Mouse (Mus musculus) spleen, postnatal 14 days (tissue): ENCODE measurements around the gene Treml1.
"Not testable (repeated sequence)": the region's sequence is repeated elsewhere in the genome, so short reads cannot be mapped to it uniquely, and the experiment has no call there.

Source experiments
- DNase-seq, 2 experiments: peaks; one replicate each; pipeline ENCODE4 v3.0.0; 2021 to 2022; ENCODE audit warnings: low spot score in 2 of 2

Treml1 gene

GRCm38 (mm10) chr17:48359616-48360015 lies at the start of gene Treml1:
Treml1 (plus strand) TSS chr17:48359916.
- DNase-seq = no peak

GRCm38 (mm10) chr17:48312124-48312523 lies 47.6 kb upstream of the Treml1 start:
- DNase-seq = no peak

- DNase-seq = peak in 1 of 2 experiments; percentile 18
Observed at GRCm38 (mm10) chr17:48315905-48316579, 43.7 kb upstream of the Treml1 start, which contains the start of gene B430306N03Rik. B430306N03Rik (plus strand) TSS chr17:48316141.

- DNase-seq = no peak
Observed at GRCm38 (mm10) chr17:48318686-48319085, 41.0 kb upstream of the Treml1 start.

GRCm38 (mm10) chr17:48321279-48321678 lies 38.4 kb upstream of the Treml1 start:
- DNase-seq = no peak

- DNase-seq = no peak
Observed at GRCm38 (mm10) chr17:48323236-48323635, 36.5 kb upstream of the Treml1 start.

- DNase-seq = no peak
Observed at GRCm38 (mm10) chr17:48324258-48324657, 35.5 kb upstream of the Treml1 start.

GRCm38 (mm10) chr17:48325093-48325492 lies 34.6 kb upstream of the Treml1 start:
- no peak for DNase-seq

GRCm38 (mm10) chr17:48325638-48326037 lies 34.1 kb upstream of the Treml1 start:
- no peak for DNase-seq

GRCm38 (mm10) chr17:48326656-48327055 lies 33.1 kb upstream of the Treml1 start:
- DNase-seq = no peak

GRCm38 (mm10) chr17:48332524-48332923 lies 27.2 kb upstream of the Treml1 start:
- no peak for DNase-seq

GRCm38 (mm10) chr17:48334186-48334585 lies 25.5 kb upstream of the Treml1 start:
- DNase-seq = no peak

GRCm38 (mm10) chr17:48336857-48337256 lies 22.9 kb upstream of the Treml1 start:
- DNase-seq = peak; percentile 78 to 88

GRCm38 (mm10) chr17:48340267-48340666 lies 19.4 kb upstream of the Treml1 start:
- no peak for DNase-seq

GRCm38 (mm10) chr17:48341947-48342346 lies 17.8 kb upstream of the Treml1 start:
- no peak for DNase-seq

GRCm38 (mm10) chr17:48343065-48343464 lies 16.7 kb upstream of the Treml1 start:
- DNase-seq = no peak

- no peak for DNase-seq
Observed at GRCm38 (mm10) chr17:48345824-48346223, 13.9 kb upstream of the Treml1 start.

- no peak for DNase-seq
Observed at GRCm38 (mm10) chr17:48346231-48346630, 13.5 kb upstream of the Treml1 start, which contains the start of gene Trem2. Trem2 (plus strand) TSS chr17:48346401.

GRCm38 (mm10) chr17:48346834-48347233 lies 12.9 kb upstream of the Treml1 start:
- DNase-seq = no peak

- DNase-seq = no peak
Observed at GRCm38 (mm10) chr17:48347287-48347686, 12.4 kb upstream of the Treml1 start.

GRCm38 (mm10) chr17:48350681-48351193 lies 9.0 kb upstream of the Treml1 start:
- DNase-seq = no peak

GRCm38 (mm10) chr17:48352976-48353375 lies 6.7 kb upstream of the Treml1 start:
- not testable (repeated sequence) for DNase-seq

GRCm38 (mm10) chr17:48355822-48356221 lies 3.9 kb upstream of the Treml1 start:
- no peak for DNase-seq
